Mouse (Mus musculus): ENCODE data around the gene Actn4.

Gene Actn4

DNA sequence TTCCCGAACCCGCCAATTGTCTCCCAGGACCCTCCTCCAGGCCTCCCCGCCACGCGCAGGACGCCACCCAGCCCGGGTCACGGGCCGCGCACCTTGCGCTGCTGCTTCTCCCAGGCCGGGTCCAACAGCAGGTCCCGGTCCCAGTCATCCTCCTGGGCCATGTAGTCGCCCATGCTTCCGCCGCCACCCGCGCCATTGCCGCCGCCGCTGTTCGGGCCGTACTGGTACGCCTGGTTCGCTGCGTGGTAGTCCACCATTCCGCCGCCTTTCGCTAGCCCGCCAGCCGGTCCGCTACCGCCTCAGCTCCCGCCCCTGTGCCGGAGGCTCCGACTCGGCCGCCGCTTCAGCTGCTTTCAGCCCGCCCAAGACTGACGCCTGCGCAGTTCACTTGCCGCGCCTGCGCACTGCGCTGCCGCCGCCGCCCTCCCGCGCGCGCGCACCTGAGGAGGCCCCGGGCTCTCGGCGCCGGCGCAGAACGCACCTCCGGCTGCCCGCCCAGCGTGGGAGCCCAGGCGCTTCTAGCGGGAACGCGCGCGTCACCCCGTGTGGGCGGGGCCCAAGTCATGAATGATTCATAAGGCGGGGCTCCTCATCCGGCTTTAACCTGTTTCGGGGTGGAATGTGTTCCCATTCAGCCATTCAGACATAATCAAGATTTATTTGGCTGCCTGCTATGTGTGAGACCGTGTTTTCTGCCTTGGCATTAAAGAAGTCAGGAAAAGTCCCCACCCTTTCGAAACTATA is at the start of gene Actn4:
TSS of gene Actn4 (minus strand) at position 414 of the 744 bp plus-strand sequence.
- DNase-seq = peak; percentile 99 to 100

DNA sequence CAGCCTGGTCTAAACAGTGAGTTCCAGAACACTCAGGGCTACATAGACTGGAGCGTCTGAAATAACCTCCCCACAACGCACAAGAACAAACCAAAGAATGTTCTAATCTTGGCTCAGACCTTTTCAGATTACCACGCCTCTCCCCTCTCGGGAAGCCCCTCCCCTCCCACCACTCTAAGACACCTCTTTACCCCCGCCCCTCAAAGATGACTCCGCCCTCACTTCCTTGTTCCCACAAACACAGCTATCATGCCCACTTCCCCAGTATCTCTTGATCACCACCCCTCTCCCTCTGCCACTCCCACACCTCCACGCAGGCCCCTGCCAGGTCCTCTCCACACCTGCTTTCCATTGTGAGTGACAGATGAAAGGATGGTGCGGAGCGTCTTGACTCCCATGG is 46.6 kb upstream of the Actn4 start:
- no peak for DNase-seq

DNA sequence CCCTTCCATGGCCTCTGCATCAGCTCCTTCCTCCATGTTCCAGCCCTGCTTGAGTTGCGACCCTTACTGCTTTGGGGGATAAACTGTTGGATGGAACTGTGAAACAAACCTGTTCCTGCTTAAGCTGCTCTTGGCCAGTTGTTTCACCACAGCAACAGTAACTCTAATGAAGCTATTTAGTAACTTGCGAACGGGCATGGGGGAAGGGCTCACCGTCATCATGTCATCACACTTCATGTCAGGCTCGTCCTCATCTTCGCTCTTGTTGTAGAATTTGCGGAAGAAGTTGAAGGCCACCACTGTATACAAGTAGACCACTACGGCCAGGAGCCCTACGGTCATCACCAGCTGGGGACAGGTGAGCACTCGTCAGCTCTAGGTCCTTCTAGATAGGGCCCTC is 46.0 kb upstream of the Actn4 start:
- DNase-seq = no peak

DNA sequence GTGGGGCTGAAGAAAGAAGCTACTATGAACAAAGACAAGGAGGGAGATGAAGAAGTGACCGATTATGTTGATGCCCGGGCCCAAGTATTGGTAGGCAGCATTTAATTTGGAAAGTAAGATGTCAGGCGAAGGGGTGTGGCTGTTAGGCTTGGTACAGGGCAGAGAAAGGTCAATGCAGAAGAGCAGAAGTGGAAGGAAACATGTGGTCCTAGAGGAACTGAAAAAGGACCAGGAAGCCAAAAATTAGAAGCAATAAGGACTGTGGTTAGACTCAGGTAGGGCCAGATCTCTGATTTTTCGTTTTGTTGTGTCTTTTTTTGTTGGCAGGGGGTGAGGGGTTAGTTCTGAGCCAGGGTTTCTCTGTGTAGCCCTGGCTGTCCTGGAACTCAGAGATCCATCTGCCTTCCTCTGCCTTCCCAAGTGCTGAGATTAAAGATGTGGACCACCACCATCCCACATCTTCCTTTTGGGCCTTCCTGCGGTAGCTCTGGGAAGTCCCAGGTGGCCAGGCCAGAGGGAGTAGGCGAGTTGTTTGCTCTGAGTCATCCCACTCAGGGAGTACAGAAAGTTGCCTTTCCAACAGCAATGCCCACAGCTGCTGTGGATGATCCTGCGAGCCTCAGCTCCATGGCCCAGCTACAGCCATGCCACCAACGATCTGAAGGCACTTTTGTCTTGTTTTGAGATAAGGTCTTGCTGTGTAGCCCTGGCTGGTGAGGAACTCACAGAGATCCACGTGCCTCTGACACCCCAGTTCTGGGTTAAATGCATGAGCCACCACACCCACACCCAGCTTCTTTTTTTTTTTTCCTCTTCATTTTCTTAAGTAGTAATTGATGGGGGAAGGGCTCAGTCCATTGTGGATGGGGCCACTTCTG is 45.3 kb upstream of the Actn4 start:
- DNase-seq = no peak

DNA sequence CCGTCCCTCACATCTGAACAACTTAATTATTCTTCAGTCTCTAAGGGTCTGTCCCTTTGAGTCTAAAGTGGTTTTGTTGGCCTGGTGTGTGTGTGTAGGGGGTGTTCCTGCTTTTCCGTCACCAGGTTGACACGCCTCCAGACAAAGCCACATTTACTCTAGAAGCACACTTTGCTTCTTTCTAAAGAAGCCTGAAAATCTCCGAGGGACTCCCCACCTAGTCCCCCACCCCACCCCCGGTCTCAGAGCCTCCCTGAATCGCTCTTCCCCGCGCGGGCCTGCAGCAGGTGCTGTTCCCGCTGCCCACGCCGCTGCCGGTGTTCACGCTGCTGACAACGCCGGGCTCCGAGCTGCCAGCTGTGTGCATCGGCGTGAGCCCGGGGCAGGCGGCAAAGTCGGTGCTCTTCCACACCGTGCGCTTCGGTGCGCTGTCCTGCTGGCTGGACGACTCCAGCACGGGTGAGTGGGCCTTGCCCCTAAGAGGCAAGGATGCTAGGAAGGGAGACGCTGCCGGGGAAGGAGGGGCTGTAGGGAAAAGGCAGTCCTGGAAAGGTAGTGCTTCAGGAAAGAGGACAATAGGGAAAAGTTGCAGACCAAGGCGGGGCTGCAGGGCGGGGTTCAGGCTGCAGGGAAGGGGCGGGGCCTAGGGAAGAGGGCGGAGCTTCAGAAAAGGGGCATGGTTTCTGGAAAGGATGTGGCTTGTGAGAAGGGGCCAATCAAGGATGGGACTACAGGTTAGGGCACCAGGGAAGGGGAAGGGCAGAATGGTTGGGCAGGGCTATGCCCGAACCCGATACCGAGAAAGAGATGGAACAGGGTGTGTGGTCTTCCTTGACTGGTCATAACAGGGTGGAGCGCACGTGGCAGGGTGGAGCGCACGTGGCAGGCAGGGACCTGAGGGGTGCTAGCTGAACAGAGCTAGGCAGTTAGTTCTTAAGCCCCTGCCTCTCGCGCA is 38.8 kb upstream of the Actn4 start:
- DNase-seq = peak; percentile 92

DNA sequence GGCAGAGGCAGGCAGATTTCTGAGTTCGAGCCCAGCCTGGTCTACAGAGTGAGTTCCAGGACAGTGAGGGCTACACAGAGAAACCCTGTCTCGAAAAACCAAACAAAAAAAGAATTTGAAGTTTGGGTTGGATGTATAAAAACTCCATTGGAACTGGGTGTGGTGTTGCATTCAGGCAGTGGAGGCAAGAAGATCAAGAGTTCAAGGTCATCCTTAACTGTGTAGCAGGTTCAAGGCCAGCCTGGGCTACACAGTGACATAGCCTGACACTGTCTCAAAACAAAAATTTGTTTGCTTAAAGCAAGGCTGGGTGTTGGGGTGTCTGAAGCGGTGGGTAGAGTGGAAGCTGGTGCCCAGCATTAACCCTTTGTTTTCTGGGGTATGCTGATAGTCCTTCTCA is 31.3 kb upstream of the Actn4 start:
- no peak for DNase-seq

DNA sequence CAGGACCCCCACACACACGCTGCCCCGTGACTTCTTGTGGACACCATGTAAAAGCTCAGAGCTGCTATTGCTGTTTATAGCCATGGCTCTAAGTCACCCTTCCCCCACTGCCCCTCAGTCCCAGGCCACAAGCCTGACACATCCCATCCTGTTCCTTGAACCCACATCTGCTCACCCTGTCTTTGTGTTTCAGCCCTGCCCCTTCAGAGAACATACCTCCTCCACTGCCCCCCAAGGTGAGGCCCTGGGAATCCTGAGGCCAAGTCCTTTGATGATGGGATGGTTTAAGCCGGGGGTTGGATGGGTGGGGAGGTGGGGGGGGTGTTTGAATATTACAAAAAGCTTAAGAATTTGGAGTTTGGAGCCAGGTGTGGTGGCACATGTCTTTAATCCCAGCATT is 30.9 kb upstream of the Actn4 start:
- no peak for DNase-seq

DNA sequence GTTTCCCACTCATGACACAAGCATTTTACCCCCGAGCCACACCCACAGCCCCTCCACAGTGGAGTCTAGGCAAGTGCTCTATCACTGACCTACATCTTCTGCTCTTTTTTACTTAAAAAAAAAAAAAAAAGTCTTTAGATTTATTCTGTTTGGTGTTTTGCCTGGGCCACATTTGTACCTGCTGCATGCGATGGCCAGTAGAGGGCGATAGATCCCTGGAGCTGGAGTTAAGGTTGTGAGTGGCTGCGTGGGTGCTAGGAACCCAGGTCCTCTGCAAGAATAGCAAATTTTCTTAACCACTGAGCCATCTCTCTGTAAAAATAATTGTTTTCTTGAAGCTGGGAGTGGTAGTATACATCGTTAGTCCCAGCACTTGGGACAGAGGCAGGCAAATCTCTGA is 29.5 kb upstream of the Actn4 start:
- DNase-seq = no peak

DNA sequence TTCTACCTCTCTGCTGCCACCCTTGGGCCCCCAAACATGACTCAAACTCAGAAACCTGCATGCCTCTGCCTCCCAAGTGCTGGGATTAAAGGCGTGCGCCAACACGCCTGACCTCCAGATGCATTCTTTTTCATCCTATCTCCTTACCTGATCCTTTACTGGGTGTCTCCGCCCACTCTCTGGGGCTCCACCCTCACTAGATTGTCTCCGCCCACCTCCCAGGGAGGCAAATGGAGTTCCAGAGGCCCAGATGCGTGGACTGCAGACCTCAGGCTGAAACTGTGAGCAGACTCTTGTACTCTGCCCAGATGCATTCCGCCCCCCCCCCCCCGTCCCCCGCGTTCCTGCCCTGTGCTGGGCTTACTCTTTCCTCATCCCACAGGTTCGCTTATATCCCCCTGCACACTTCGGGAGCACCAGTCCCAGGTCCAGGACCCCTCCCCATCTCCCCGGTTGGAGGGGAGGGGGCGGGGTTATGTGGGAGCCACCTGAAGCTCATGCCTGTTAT is 28.7 kb upstream of the Actn4 start:
- no peak for DNase-seq

DNA sequence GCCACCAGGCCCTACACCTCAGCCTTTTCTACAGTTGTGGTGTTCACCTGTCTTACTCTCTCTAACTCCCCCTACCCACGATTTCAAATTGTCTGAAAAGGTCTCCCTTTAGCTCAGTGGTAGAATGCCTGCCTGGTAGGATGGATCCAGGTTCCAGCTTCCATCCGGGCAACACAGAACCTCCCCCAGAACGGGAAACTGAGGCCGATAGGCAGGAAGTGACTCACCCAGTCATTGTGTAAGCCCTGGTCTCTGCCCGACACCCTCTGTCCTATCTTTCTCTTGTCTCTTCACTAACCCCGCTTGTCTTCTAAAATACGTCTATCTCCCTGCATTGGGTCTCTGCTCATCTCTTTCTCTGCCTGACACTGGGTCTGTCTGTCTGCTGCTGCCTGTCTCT is 23.1 kb upstream of the Actn4 start:
- DNase-seq = no peak

DNA sequence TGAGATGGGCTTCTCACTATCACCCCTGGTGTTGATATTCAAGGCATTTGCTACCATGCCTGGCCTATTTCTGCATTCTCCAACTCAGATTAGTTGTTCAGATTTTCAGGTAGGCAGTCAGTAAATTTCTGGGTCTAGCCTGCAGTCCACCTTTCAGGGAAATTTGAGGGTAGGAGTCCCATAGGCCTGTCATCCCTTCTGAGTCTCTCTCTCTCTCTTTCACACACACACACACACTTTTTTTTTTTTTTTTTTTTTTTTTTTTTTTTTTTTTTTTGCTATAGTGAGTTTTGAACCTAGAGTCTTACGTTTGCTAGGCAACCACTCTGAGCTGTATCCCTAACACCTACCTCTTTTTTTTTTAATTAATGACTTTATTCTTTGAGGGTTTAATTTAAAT is 22.3 kb upstream of the Actn4 start:
- DNase-seq = no peak

DNA sequence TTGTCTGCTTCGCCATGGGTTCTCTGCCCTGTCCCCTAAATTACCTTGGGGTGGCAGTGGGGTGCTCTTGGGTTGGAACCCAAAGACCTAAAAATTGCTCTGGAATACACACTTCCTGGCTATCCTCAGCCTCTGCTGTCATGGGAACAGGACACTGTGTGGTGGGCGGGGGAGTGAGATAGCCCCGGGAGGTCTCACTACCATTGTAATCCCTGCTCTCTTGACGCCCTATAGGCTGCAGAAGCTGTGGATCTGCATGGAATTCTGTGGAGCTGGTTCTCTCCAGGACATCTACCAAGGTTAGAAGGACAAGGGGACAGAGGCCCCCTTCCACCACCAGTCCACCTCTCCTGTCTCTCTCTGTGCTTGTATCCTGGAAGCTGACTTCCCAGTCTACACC is 21.7 kb upstream of the Actn4 start:
- no peak for DNase-seq

DNA sequence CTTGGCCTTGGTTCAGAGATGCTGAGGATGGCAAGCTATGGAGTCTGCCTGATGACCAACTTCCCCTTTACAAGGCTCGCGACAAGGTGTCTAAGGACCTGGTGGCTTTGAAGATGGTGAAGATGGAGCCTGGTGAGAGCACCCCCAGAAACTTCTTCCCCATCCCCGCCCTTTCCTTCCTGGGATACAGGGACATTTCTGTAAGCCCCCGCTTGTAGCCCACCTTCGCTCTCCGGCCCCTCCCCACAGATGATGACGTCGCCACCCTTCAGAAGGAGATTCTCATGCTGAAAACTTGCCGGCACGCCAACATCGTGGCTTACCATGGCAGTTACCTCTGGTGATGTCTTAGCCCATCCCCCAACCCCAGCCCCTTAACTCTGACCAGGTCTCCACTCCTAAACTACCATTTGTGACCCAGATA is 21.0 kb upstream of the Actn4 start:
- DNase-seq = no peak

DNA sequence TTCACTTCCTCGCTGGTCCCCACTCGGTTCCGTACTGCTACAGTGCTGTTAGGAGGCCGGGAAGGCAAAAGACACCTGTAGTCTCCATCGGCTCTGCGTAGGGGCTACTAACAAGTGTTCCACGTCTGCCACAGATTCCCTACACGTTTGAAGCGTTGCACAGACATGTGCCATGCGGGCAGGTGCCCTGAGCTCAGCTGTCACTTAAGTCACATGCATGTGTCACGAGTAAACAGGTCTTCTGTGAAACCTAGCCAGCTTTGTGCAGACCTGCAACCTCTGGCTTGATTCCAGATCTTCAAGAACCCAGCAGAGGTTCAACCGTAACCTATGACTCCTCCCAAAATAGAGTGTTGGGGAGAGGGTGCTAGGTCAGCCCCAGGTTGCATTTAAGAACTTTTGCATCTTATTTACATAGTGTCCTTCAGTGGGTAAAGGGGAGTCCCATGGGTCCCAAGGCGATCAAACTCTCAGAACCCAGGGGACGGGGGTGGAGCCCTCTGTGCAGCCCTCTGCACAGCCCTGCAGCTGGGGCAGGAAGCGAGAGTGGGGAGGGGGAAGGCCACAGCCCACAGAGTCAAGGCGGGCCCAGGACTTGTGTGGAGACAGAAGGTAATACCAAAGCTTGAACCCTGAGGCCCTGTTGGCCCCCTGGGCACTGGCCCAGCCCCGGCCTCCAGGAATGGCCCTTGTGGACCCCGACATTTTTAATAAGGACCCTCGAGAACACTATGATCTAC is 20.3 kb upstream of the Actn4 start:
- DNase-seq = peak; percentile 49 to 70

DNA sequence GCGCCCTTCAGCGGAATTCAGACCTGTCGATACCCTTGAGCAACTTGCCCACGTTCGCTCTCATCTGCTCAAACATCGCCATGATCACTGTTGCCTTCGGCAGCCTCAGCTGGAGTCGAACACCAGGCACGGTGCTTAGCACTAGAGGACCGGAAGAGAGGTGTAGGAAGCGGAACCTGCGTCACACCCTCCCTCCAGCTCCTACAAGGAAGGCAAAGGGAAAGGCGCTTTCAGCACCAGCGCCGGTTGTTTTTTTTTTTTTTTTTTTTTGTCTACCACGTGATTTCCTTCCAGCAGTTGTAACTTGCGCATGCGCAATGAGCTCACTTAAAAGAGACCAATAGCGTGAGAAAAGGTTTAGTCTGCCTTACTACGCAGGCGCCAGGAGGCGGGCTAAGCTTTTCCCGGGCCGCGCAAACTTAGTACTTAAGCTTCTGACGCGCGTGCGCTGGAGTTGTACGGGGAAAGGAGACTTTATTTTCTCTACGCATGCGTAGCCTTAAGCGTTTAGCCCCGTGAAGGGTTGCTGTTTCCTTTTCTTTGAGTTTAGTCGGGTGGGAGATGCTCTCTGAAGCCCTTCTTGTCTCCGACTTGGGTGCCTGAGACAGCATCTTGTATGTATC is 19.6 kb upstream of the Actn4 start, which contains the start of the genes Eif3k and Map4k1:
TSS of gene Eif3k (minus strand) at position 214 of the 623 bp plus-strand sequence.
TSS of gene Map4k1 (plus strand) at position 400 of the 623 bp plus-strand sequence.
- DNase-seq = peak; percentile 96 to 98

DNA sequence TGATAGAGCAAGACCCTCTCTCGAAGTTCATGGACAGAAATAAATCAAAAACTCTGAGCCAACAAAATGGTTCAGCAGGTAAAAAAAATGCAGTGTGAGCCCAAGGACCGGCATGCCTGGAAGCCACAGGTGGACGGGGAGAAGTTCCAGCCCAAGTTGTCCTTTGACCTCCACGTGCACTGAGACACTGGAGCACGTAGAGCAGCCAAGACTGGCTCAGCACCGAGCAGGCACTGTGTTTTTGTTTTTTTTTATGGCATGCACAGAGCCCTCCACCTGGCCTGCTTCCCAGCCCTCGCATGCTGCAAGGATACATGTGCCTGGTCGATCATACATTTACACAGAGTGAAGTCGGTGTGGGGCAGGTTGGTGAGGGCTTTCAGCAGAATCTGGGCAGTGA is 15.4 kb upstream of the Actn4 start:
- peak in 1 of 2 experiments; percentile 46 for DNase-seq

DNA sequence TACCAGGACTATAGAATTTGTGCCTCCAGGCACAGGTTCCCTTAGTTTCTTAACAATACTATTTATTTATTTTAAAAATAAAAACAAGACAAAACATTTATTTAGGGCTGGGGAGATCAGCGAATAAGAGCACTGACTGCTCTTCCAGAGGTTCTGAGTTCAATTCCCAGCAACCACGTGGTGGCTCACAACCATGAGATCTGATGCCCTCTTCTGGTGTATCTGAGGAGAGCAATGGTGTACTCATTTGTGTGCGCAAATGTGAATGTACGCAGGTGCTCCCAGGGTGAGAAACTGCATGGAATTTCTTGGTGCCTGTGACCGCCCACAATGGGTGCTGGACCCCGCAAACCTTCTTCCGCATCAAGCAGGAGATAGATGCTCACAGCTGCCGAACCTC is 10.9 kb upstream of the Actn4 start:
- peak in 1 of 2 experiments; percentile 28 for DNase-seq

DNA sequence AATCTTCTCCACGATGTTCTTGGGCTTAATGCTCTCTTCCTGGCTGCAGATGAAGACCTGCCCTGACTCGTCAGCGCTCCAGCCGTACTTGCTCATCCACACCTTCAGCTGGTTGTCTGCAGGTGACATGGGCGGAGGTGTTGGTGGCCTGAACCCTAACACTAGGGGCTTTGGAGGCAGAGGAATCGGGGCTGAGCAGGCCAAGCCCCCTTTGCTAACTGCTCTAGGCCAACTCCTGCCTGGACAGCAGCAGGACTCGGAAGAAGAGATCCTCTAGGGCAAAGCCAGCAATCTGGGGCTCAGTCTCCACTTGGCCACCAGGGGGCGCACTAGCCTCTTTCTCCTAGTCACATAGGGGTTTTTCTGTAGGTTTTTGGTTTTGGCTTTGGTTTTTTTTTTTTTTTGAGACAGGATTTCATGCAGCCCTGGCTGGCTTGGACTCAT is 10.4 kb upstream of the Actn4 start:
- DNase-seq = peak; percentile 93 to 94

DNA sequence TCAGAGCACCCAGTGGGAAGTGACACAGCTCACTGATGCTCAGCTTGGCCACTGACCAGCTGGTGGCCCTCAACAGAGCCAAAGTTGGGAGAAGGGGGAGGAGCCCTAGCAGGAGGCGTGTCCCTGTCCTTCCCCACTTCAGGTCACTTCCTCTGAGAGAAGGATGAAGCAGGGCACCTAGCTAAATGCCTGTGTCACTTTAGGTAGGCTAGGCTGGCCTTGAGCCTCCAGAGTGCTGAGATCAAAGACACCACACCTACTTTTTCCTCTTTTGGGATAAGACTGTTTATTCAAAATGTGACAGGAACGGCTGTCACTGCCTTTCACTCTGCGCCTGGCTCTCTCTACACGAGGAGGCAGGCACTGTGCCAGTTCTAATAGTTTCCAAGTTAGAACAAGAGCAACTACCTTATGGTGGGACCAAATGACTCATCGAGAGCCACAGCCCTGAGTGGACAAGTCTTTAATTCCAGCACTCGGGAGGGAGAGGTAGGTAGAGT is 9.7 kb upstream of the Actn4 start:
- no peak for DNase-seq

DNA sequence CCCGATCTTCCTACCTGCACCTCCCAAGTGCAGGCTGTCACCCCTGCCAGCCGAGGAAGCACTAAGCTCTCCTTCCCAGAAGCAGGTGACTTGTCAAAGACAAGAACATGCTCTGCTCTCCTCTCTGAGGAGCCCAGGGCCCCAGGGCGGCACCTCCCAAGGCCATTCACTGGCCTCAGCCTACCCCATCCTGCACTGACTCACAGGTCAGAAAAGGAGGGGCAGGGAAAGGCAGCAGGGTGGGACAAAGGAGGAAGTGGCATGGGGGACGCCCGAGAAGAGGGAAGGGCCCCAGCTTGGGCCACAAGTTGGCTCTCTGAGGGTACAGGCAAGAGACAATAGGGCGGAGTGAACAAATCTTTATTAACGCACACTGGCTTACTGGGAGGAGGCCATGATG is 8.9 kb upstream of the Actn4 start:
- no peak for DNase-seq

Measured in kidney, postnatal 4 days (tissue).